Mouse (Mus musculus) lung, postnatal 0 days (tissue): ENCODE data around the gene Prex1.

Source experiments
- CTCF ChIP-seq: IDR thresholded peaks from 2 replicates; pipeline ENCODE4 v1.5.1; 2016; ENCODE audit warnings: antibody characterized with exemption, mild to moderate bottlenecking
- EP300 ChIP-seq: IDR thresholded peaks from 2 replicates; pipeline ENCODE4 v1.6.1; 2016; ENCODE audit warnings: antibody characterized with exemption, mild to moderate bottlenecking, control low read depth

DNA sequence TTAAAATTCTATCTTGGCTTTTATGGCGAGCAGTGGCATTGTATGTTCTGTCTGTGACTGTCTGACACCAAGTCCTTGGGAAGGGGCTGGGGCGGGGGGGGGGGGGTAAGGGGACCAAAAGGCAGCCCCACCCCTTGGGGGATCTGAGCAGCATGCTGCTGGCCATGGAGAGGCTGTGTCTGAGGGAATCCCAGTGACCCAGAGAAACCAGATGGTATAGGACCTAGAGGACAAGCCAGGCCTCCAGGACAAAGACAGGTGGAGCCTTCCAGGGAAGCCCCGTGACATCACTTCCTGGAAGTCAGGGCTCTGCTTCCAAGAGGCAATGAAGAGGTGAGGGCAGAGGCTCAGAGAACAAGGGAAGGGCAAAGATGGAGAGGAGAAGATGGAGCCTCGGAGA, 168.1 kb downstream of the Prex1 start:
- TF ChIP-seq CTCF (no peak), EP300 (no peak)
